Mouse (Mus musculus): ENCODE measurements around the gene Zfpl1. TPM values are rescaled to one million over a fixed set of nuclear protein-coding genes. Genes with fewer than 3 reads are reported as not detected.
"Not testable (repeated sequence)": the region's sequence is repeated elsewhere in the genome, so short reads cannot be mapped to it uniquely, and the experiment has no call there.

The Zfpl1 gene
- total RNA-seq, 2 experiments from 2014 or later = 49.6 to 52.9 TPM

- DNase-seq (ENCODE audit: low spot score in 2 of 2) = no peak
Measured at GRCm38 (mm10) chr19:6061641-6062302, 23.0 kb downstream of the Zfpl1 start.

- DNase-seq (ENCODE audit: low spot score in 2 of 2) = peak; percentile 74 to 87
Measured at GRCm38 (mm10) chr19:6061021-6061533, 23.7 kb downstream of the Zfpl1 start, which contains the start of gene Znhit2. Gene Znhit2 (plus strand): TSS chr19:6061192.

GRCm38 (mm10) chr19:6058966-6059365 is 25.8 kb downstream of the Zfpl1 start:
- no peak for DNase-seq (ENCODE audit: low spot score in 2 of 2)

- DNase-seq (ENCODE audit: low spot score in 2 of 2) = no peak
Measured at GRCm38 (mm10) chr19:6058513-6058912, 26.2 kb downstream of the Zfpl1 start.

- DNase-seq (ENCODE audit: low spot score in 2 of 2) = peak; percentile 96 to 97
Measured at GRCm38 (mm10) chr19:6057313-6058096, 27.3 kb downstream of the Zfpl1 start, which contains the start of the genes Mrpl49 and Fau. Gene Mrpl49 (minus strand): TSS chr19:6057785. Gene Fau (plus strand): TSS chr19:6057844.

- no peak for DNase-seq (ENCODE audit: low spot score in 2 of 2)
Measured at GRCm38 (mm10) chr19:6056696-6057095, 28.1 kb downstream of the Zfpl1 start.

- DNase-seq (ENCODE audit: low spot score in 2 of 2) = no peak
Measured at GRCm38 (mm10) chr19:6054296-6054695, 30.5 kb downstream of the Zfpl1 start.

- DNase-seq (ENCODE audit: low spot score in 2 of 2) = no peak
Measured at GRCm38 (mm10) chr19:6052516-6052915, 32.2 kb downstream of the Zfpl1 start.

- DNase-seq (ENCODE audit: low spot score in 2 of 2) = no peak
Measured at GRCm38 (mm10) chr19:6048681-6049410, 35.9 kb downstream of the Zfpl1 start.

- DNase-seq (ENCODE audit: low spot score in 2 of 2) = no peak
Measured at GRCm38 (mm10) chr19:6047899-6048166, 36.9 kb downstream of the Zfpl1 start.

GRCm38 (mm10) chr19:6047154-6047898 is 37.4 kb downstream of the Zfpl1 start:
- DNase-seq (ENCODE audit: low spot score in 2 of 2) = no peak

GRCm38 (mm10) chr19:6046294-6047153 is 38.2 kb downstream of the Zfpl1 start, which contains the start of gene Syvn1:
Gene Syvn1 (plus strand): TSS chr19:6046576.
- DNase-seq (ENCODE audit: low spot score in 2 of 2) = peak; percentile 65 to 79

GRCm38 (mm10) chr19:6045366-6046293 is 39.1 kb downstream of the Zfpl1 start:
- no peak for DNase-seq (ENCODE audit: low spot score in 2 of 2)

GRCm38 (mm10) chr19:6044102-6044501 is 40.7 kb downstream of the Zfpl1 start:
- not testable (repeated sequence) for DNase-seq (ENCODE audit: low spot score in 2 of 2)

- DNase-seq (ENCODE audit: low spot score in 2 of 2) = no peak
Measured at GRCm38 (mm10) chr19:6042293-6042692, 42.5 kb downstream of the Zfpl1 start.

- DNase-seq (ENCODE audit: low spot score in 2 of 2) = no peak
Measured at GRCm38 (mm10) chr19:6040002-6040401, 44.8 kb downstream of the Zfpl1 start.

GRCm38 (mm10) chr19:6038326-6038725 is 46.4 kb downstream of the Zfpl1 start:
- DNase-seq (ENCODE audit: low spot score in 2 of 2) = no peak

- no peak for DNase-seq (ENCODE audit: low spot score in 2 of 2)
Measured at GRCm38 (mm10) chr19:6037695-6038094, 47.1 kb downstream of the Zfpl1 start.
